Mouse (Mus musculus) forebrain, embryonic 16.5 days (tissue): ENCODE results near the gene Naip1. TPM values are rescaled to one million over a fixed set of nuclear protein-coding genes. Genes with fewer than 3 reads are reported as not detected.
"Not testable (repeated sequence)": the region's sequence is repeated elsewhere in the genome, so short reads cannot be mapped to it uniquely, and the experiment has no call there.

ENCODE experiments used
- ATAC-seq: fragments of 200-750 bp; cut with Nextera tagmentation; 2 replicates; pipeline ENCODE4 v1.8.0; 2017; ENCODE audit warnings: mild to moderate bottlenecking, moderate library complexity
- H3K27ac ChIP-seq: fragments of 300-500 bp; sonication (generic); 2 replicates; pipeline ENCODE4 v1.5.1; 2014; ENCODE audit warnings: low read length, control low read depth
- H3K27me3 ChIP-seq: fragments of 300-500 bp; sonication (generic); replicated peaks from 2 replicates; pipeline ENCODE4 v1.6.1; 2014; ENCODE audit warnings: low read length; ENCODE audit not compliant: control insufficient read depth, insufficient read depth
- H3K36me3 ChIP-seq: fragments of 300-500 bp; sonication (generic); 2 replicates; pipeline ENCODE4 v1.6.1; 2014; ENCODE audit not compliant: control insufficient read depth, insufficient read depth
- H3K4me1 ChIP-seq: fragments of 300-500 bp; sonication (generic); replicated peaks from 2 replicates; pipeline ENCODE4 v1.6.1; 2014; ENCODE audit warnings: low read length; ENCODE audit not compliant: control insufficient read depth, insufficient read depth
- H3K4me2 ChIP-seq: fragments of 300-500 bp; sonication (generic); 2 replicates; pipeline ENCODE4 v1.6.1; 2014; ENCODE audit warnings: mild to moderate bottlenecking, low read length, control low read depth
- H3K4me3 ChIP-seq: fragments of 300-500 bp; sonication (generic); replicated peaks from 2 replicates; pipeline ENCODE4 v1.5.1; 2014; ENCODE audit warnings: mild to moderate bottlenecking, low read length, control low read depth
- H3K9ac ChIP-seq: fragments of 300-500 bp; sonication (generic); replicated peaks from 2 replicates; pipeline ENCODE4 v1.6.1; 2014; ENCODE audit warnings: low read depth, low read length, control low read depth
- H3K9me3 ChIP-seq: fragments of 300-500 bp; sonication (generic); 2 replicates; pipeline ENCODE4 v1.6.1; 2016; ENCODE audit warnings: low read length; ENCODE audit not compliant: control insufficient read depth
- WGBS: fragments of 180-500 bp; shearing (Covaris S2); extraction: QIAGEN DNeasy Blood & Tissue Kit; methylation state at CpG from one replicate; pipeline ENCODE4 v1.1.7; 2014; 5-methylcytosine and 5-hydroxymethylcytosine counted together
- polyA plus RNA-seq: library from polyadenylated mRNA; unstranded; fragments of >200 nt; fragmentation: Nextera tagmentation; extraction: Ambion mirVana; gene quantifications from 2 replicates; pipeline ENCODE4 v1.2.1, GENCODE M21; 2015

Naip1 gene
- polyA plus RNA-seq: 0.05 TPM in 1 of 2 replicates, not detected in the other

GRCm38 (mm10) chr13:100452415-100453127, at the start of gene Naip1:
Gene Naip1, minus strand, starts transcription at chr13:100452869.
- 87% methylated on average over 8 of the region's 8 CpGs for WGBS
- H3K27ac ChIP-seq, H3K27me3 ChIP-seq, H3K36me3 ChIP-seq, H3K4me3 ChIP-seq, H3K4me2 ChIP-seq, H3K4me1 ChIP-seq, ATAC-seq, H3K9ac ChIP-seq, H3K9me3 ChIP-seq: not testable (repeated sequence)

- ATAC-seq, H3K27ac ChIP-seq, H3K4me2 ChIP-seq: not testable (repeated sequence)
Observed at GRCm38 (mm10) chr13:100499625-100500024, 47.0 kb upstream of the Naip1 start.

DNA sequence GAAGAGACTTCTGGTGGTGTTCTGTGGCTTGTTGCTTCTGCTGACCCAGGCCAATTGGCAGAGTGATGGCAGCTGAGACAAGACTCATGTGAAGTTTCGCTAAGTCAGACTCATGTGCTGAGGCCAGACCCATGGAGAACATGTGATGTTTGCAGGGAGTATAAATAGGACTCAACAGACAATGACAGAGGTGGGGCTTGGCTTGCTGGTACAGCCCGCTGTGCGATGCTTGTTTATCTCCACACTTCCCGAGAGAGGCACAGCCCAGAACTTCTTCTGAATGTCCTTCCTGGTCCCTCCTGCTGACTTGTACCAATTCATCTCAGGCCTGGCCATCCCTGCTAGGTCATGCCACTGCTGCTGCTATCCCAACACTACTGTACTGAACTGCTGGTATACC, 42.7 kb upstream of the Naip1 start:
- Histone ChIP-seq H3K4me2 (no peak overlapping the region), H3K27me3 (no peaks in the 10 kb centered on the region), H3K27ac (no peak overlapping the region), H3K4me3 (no peak overlapping the region), H3K4me1 (peaks cover 11% of the 10 kb centered on the region), H3K9me3 (no peaks in the 10 kb centered on the region), H3K9ac (no peak overlapping the region), H3K36me3 (no peaks in the 10 kb centered on the region)
- ATAC-seq: no peak
- WGBS: 92% methylated on average over 4 of the region's 4 CpGs

More at GRCm38 (mm10) chr13:100499625-100500024, 47.0 kb upstream of the Naip1 start:
- H3K4me1 ChIP-seq, H3K36me3 ChIP-seq, H3K9ac ChIP-seq, H3K9me3 ChIP-seq, H3K4me3 ChIP-seq, H3K27me3 ChIP-seq: not testable (repeated sequence)

- not testable (repeated sequence) for H3K4me3 ChIP-seq, H3K9me3 ChIP-seq, H3K9ac ChIP-seq, ATAC-seq, H3K27me3 ChIP-seq, H3K4me2 ChIP-seq, H3K36me3 ChIP-seq, H3K27ac ChIP-seq
- 66% methylated on average over 8 of the region's 8 CpGs for WGBS
- peaks cover 11% of the 10 kb centered on the region for H3K4me1 ChIP-seq
Observed at GRCm38 (mm10) chr13:100494370-100494769, 41.7 kb upstream of the Naip1 start.

DNA sequence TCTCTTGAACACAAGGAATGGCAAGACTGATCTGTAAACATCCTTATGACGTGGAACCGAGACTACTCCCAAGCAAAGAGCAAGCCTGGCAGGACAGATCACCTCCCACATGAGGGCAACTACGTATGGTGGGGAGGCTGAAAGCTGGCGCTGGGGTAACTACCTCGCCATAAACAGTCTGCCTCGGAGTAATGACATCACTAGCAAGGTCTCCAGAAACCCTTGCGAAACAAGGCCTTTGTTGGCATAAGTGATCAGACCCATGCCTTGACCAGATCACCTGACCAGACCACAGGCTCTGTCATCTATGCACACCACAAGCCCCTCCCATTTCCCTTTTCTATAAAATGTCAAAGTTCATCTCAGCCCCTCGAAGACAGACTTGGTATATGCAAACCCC, 40.6 kb upstream of the Naip1 start:
- ATAC-seq: no peak
- Histone ChIP-seq H3K9ac (no peak overlapping the region), H3K27ac (no peak overlapping the region), H3K4me2 (no peak overlapping the region), H3K4me3 (no peak overlapping the region), H3K4me1 (peaks cover 11% of the 10 kb centered on the region), H3K9me3 (no peaks in the 10 kb centered on the region), H3K27me3 (no peaks in the 10 kb centered on the region), H3K36me3 (peaks cover 7% of the 10 kb centered on the region; the same call in 1 of the 2 replicates)
- 78% methylated on average over 8 of the region's 8 CpGs for WGBS

GRCm38 (mm10) chr13:100492061-100492787, 39.6 kb upstream of the Naip1 start, which contains the start of gene Gtf2h2:
Gene Gtf2h2, minus strand, starts transcription at chr13:100492579.
- H3K4me3 ChIP-seq: peak within 1 kb of the TSS; percentile 90
- H3K9ac ChIP-seq: peak within 1 kb of the TSS; percentile 90
- peaks cover 11% of the 10 kb centered on the region for H3K4me1 ChIP-seq
- H3K36me3 ChIP-seq: peaks cover 9% of the 10 kb centered on the region; the same call in 1 of the 2 replicates
- no peaks in the 10 kb centered on the region for H3K27me3 ChIP-seq
- H3K4me2 ChIP-seq: peak within 1 kb of the TSS; percentile 77
- no peaks in the 10 kb centered on the region for H3K9me3 ChIP-seq
- H3K27ac ChIP-seq: peak within 1 kb of the TSS; percentile 76
- peak; percentile 89 for ATAC-seq
- under 1% methylated on average over 50 of the region's 51 CpGs for WGBS

DNA sequence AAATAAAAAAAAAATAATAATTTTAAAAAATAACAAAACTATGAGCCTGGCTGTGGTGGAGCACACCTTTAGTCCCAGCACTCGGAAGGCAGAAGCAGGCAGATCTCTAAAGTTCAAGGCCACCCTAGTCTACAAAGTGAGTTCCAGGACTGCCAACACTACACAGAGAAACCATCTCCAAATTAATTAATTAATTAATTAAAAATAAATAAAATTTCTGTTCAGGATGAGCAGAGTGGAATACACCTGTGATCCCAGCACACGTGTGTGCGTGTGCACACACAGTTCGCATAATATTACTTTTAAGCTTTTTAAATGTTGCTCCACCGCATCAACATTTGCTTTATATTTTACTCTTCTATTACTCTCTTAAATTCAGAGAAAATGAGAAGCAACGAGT, 39.0 kb upstream of the Naip1 start:
- WGBS: 15% methylated on average over 6 of the region's 6 CpGs
- Histone ChIP-seq H3K4me3 (peak overlapping the region; percentile 90), H3K36me3 (peaks cover 9% of the 10 kb centered on the region; the same call in 1 of the 2 replicates), H3K9ac (peak overlapping the region; percentile 90), H3K27ac (peak overlapping the region; percentile 76; the same call in 1 of the 2 replicates), H3K9me3 (no peaks in the 10 kb centered on the region), H3K27me3 (no peaks in the 10 kb centered on the region), H3K4me2 (peak overlapping the region; percentile 77), H3K4me1 (peaks cover 11% of the 10 kb centered on the region)
- peak; percentile 22 for ATAC-seq

- H3K4me1 ChIP-seq: peaks cover 11% of the 10 kb centered on the region
- H3K4me3 ChIP-seq: no peak overlapping the region
- 88% methylated on average over 5 of the region's 5 CpGs for WGBS
- no peaks in the 10 kb centered on the region for H3K9me3 ChIP-seq
- H3K27me3 ChIP-seq: no peaks in the 10 kb centered on the region
- ATAC-seq: no peak
- H3K27ac ChIP-seq: no peak overlapping the region
- peaks cover 13% of the 10 kb centered on the region for H3K36me3 ChIP-seq
- no peak overlapping the region for H3K4me2 ChIP-seq
- no peak overlapping the region for H3K9ac ChIP-seq
Observed at GRCm38 (mm10) chr13:100490424-100490823, 37.8 kb upstream of the Naip1 start.

DNA sequence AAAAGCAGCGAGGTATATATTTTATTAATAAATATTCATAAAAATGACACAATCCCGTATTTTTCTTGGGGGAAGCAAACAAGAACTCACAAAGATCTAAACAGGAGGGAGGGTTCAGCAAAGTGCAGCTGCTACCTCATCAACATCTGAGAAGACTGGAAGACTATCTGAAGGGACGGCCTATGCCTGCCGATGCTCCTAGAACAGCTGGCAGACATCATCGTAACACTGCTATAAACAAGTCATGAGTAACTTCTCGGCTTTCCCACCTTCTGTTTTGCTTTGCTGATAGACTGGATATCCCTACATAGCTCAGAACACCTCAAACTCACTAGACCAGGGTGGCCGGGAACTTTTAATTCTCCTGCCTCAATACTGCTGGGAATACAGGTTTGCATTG, 30.9 kb upstream of the Naip1 start:
- 97% methylated on average over 7 of the region's 7 CpGs for WGBS
- H3K9me3 ChIP-seq: no peaks in the 10 kb centered on the region
- no peak overlapping the region for H3K27ac ChIP-seq
- H3K4me1 ChIP-seq: no peaks in the 10 kb centered on the region
- no peak overlapping the region for H3K4me2 ChIP-seq
- no peak overlapping the region for H3K9ac ChIP-seq
- ATAC-seq: no peak
- H3K36me3 ChIP-seq: peaks cover 19% of the 10 kb centered on the region; the same call in 1 of the 2 replicates
- no peak overlapping the region for H3K4me3 ChIP-seq
- no peaks in the 10 kb centered on the region for H3K27me3 ChIP-seq
